Mouse (Mus musculus): ENCODE data around the gene Arhgap8. TPM values are rescaled to one million over a fixed set of nuclear protein-coding genes. Genes with fewer than 3 reads are reported as not detected.

The Arhgap8 gene
- polyA plus RNA-seq, 1 experiment: not detected

DNA sequence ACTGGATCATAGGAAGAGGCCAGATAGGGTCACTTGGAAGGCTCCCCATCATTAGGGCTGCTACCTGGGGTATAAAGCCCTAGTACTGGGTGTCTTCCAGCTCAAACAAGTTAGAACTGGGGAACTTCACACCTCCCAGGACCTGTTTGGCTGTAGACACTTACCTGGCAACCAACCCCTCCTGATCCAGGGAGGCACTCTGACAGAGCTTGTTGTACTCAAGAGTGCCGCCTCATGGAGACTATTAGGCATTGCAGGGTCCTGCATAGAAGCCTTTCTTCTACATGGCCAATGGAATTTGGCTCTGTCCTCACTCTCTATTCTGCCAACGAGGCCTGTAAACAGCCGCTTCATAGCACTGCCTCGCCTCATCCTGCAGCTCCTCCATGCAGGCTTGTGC, 17.9 kb upstream of the Arhgap8 start:
- no peak overlapping the region for H3K27ac ChIP-seq (ENCODE audit: control insufficient read depth, insufficient read depth, low read depth, low read length, poor library complexity)
- H3K4me1 ChIP-seq (ENCODE audit: control insufficient read depth, insufficient read depth, low read length): peaks cover 2% of the 10 kb centered on the region; the same call in 1 of the 2 replicates
- no peak overlapping the region for H3K4me3 ChIP-seq (replicated peaks; ENCODE audit: control insufficient read depth, low read depth, low read length)
- TF ChIP-seq POLR2A (IDR thresholded peaks at IDR 0.05; ENCODE audit: borderline replicate concordance, control insufficient read depth, low read depth, low read length) (no peak), CTCF (IDR thresholded peaks at IDR 0.05; ENCODE audit: control insufficient read depth, insufficient read depth, low read length) (peak; percentile 52)
- 55% methylated on average over 4 of the region's 4 CpGs for WGBS

GRCm38 (mm10) chr15:84702391-84703345, 17.2 kb upstream of the Arhgap8 start:
- WGBS: 91% methylated on average over 29 of the region's 29 CpGs
- TF ChIP-seq CTCF (IDR thresholded peaks at IDR 0.05; ENCODE audit: control insufficient read depth, insufficient read depth, low read length) (no peak), POLR2A (IDR thresholded peaks at IDR 0.05; ENCODE audit: borderline replicate concordance, control insufficient read depth, low read depth, low read length) (no peak)
- H3K4me1 ChIP-seq (ENCODE audit: control insufficient read depth, insufficient read depth, low read length): peaks cover 2% of the 10 kb centered on the region; the same call in 1 of the 2 replicates
- no peak overlapping the region for H3K27ac ChIP-seq (ENCODE audit: control insufficient read depth, insufficient read depth, low read depth, low read length, poor library complexity)
- no peak overlapping the region for H3K4me3 ChIP-seq (replicated peaks; ENCODE audit: control insufficient read depth, low read depth, low read length)

- no peak for TF ChIP-seq CTCF (IDR thresholded peaks at IDR 0.05; ENCODE audit: control insufficient read depth, insufficient read depth, low read length)
- TF ChIP-seq POLR2A (IDR thresholded peaks at IDR 0.05; ENCODE audit: borderline replicate concordance, control insufficient read depth, low read depth, low read length): no peak
- Histone ChIP-seq H3K4me3 (replicated peaks; ENCODE audit: control insufficient read depth, low read depth, low read length) (no peak overlapping the region), H3K4me1 (ENCODE audit: control insufficient read depth, insufficient read depth, low read length) (peaks cover 2% of the 10 kb centered on the region; the same call in 1 of the 2 replicates), H3K27ac (ENCODE audit: control insufficient read depth, insufficient read depth, low read depth, low read length, poor library complexity) (no peak overlapping the region)
- 77% methylated on average over 7 of the region's 7 CpGs for WGBS
Measured at GRCm38 (mm10) chr15:84703992-84704391, 15.9 kb upstream of the Arhgap8 start.

- no peak for TF ChIP-seq POLR2A (IDR thresholded peaks at IDR 0.05; ENCODE audit: borderline replicate concordance, control insufficient read depth, low read depth, low read length)
- TF ChIP-seq CTCF (IDR thresholded peaks at IDR 0.05; ENCODE audit: control insufficient read depth, insufficient read depth, low read length): no peak
- Histone ChIP-seq H3K27ac (ENCODE audit: control insufficient read depth, insufficient read depth, low read depth, low read length, poor library complexity) (peak overlapping the region; percentile 44), H3K4me3 (replicated peaks; ENCODE audit: control insufficient read depth, low read depth, low read length) (no peak overlapping the region), H3K4me1 (ENCODE audit: control insufficient read depth, insufficient read depth, low read length) (peaks cover 2% of the 10 kb centered on the region; the same call in 1 of the 2 replicates)
- 72% methylated on average over 6 of the region's 6 CpGs for WGBS
Measured at GRCm38 (mm10) chr15:84705351-84705901, 14.4 kb upstream of the Arhgap8 start.

DNA sequence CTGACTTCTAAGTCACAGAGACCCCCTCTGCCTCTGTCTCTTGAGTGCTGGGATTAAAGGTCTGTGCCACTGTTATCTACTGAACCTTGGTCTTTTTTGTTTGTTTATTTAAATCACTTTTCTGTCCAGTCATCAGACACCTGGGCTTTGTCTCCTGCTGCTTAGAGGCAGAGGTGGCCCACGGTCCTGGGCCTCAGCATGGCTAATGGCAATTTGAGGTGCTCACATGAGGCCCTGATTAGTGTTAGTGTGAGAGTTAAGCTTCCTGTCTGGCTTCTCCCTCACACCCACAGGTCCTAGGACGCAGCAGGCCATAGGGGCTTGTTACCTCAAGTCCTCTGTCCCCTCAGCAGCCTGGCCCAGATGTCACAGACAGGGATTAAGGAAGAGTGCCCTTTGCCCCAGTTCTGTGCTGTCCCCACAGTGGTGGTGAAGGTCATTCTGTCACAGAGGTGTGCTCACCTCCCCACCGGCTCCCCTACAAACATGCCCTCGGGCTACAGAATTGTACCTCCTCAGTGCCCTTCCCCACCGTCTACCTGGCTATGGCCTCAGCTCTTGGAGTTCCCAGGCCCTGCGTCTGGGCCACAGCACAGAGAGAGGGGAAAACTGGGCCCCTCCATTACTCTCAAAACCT, 12.8 kb upstream of the Arhgap8 start:
- H3K4me1 ChIP-seq (ENCODE audit: control insufficient read depth, insufficient read depth, low read length): peaks cover 2% of the 10 kb centered on the region; the same call in 1 of the 2 replicates
- H3K4me3 ChIP-seq (replicated peaks; ENCODE audit: control insufficient read depth, low read depth, low read length): no peak overlapping the region
- TF ChIP-seq POLR2A (IDR thresholded peaks at IDR 0.05; ENCODE audit: borderline replicate concordance, control insufficient read depth, low read depth, low read length) (no peak), CTCF (IDR thresholded peaks at IDR 0.05; ENCODE audit: control insufficient read depth, insufficient read depth, low read length) (no peak)
- WGBS: 69% methylated on average over 6 of the region's 6 CpGs
- no peak overlapping the region for H3K27ac ChIP-seq (ENCODE audit: control insufficient read depth, insufficient read depth, low read depth, low read length, poor library complexity)

- Histone ChIP-seq H3K4me3 (replicated peaks; ENCODE audit: control insufficient read depth, low read depth, low read length) (no peak overlapping the region), H3K4me1 (ENCODE audit: control insufficient read depth, insufficient read depth, low read length) (no peaks in the 10 kb centered on the region; the same call in 1 of the 2 replicates), H3K27ac (ENCODE audit: control insufficient read depth, insufficient read depth, low read depth, low read length, poor library complexity) (no peak overlapping the region)
- TF ChIP-seq POLR2A (IDR thresholded peaks at IDR 0.05; ENCODE audit: borderline replicate concordance, control insufficient read depth, low read depth, low read length): no peak
- TF ChIP-seq CTCF (IDR thresholded peaks at IDR 0.05; ENCODE audit: control insufficient read depth, insufficient read depth, low read length): no peak
- WGBS: 77% methylated on average over 14 of the region's 14 CpGs
Measured at GRCm38 (mm10) chr15:84712566-84713405, 7.1 kb upstream of the Arhgap8 start.

GRCm38 (mm10) chr15:84714730-84715129, 5.1 kb upstream of the Arhgap8 start:
- TF ChIP-seq POLR2A (IDR thresholded peaks at IDR 0.05; ENCODE audit: borderline replicate concordance, control insufficient read depth, low read depth, low read length) (no peak), CTCF (IDR thresholded peaks at IDR 0.05; ENCODE audit: control insufficient read depth, insufficient read depth, low read length) (no peak)

More at GRCm38 (mm10) chr15:84714730-84715129, 5.1 kb upstream of the Arhgap8 start:
- Histone ChIP-seq H3K4me1 (ENCODE audit: control insufficient read depth, insufficient read depth, low read length) (no peaks in the 10 kb centered on the region; the same call in 1 of the 2 replicates), H3K27ac (ENCODE audit: control insufficient read depth, insufficient read depth, low read depth, low read length, poor library complexity) (no peak overlapping the region), H3K4me3 (replicated peaks; ENCODE audit: control insufficient read depth, low read depth, low read length) (no peak overlapping the region)
- under 1% methylated on average over 17 of the region's 17 CpGs for WGBS
